Mouse (Mus musculus): Measurements from ENCODE around the gene Zfp2.

Gene Zfp2

GRCm38 (mm10) chr11:50915671-50916320 is at the start of gene Zfp2:
Zfp2 (minus strand) TSS chr11:50916165.
- peak; percentile 94 for DNase-seq (ENCODE audit: low read depth, low spot score)

- no peak for DNase-seq (ENCODE audit: low read depth, low spot score)
Measured at GRCm38 (mm10) chr11:50964886-50965285, 48.9 kb upstream of the Zfp2 start.

GRCm38 (mm10) chr11:50953665-50954064 is 37.7 kb upstream of the Zfp2 start, which contains the start of gene Prop1:
Prop1 (minus strand) TSS chr11:50953765.
- DNase-seq (ENCODE audit: low read depth, low spot score), result no peak

- peak; percentile 35 for DNase-seq (ENCODE audit: low read depth, low spot score)
Measured at GRCm38 (mm10) chr11:50952290-50952689, 36.3 kb upstream of the Zfp2 start.

GRCm38 (mm10) chr11:50943506-50943905 is 27.5 kb upstream of the Zfp2 start, which contains the start of gene 4933414I15Rik:
4933414I15Rik (minus strand) TSS chr11:50943765.
- DNase-seq (ENCODE audit: low read depth, low spot score), result no peak

- DNase-seq (ENCODE audit: low read depth, low spot score), result no peak
Measured at GRCm38 (mm10) chr11:50942386-50942785, 26.4 kb upstream of the Zfp2 start.

- peak; percentile 68 for DNase-seq (ENCODE audit: low read depth, low spot score)
Measured at GRCm38 (mm10) chr11:50939621-50940366, 23.8 kb upstream of the Zfp2 start.

- DNase-seq (ENCODE audit: low read depth, low spot score), result no peak
Measured at GRCm38 (mm10) chr11:50938435-50938834, 22.5 kb upstream of the Zfp2 start.

- no peak for DNase-seq (ENCODE audit: low read depth, low spot score)
Measured at GRCm38 (mm10) chr11:50932040-50932439, 16.1 kb upstream of the Zfp2 start.

- peak; percentile 93 for DNase-seq (ENCODE audit: low read depth, low spot score)
Measured at GRCm38 (mm10) chr11:50931451-50931866, 15.5 kb upstream of the Zfp2 start, which contains the start of gene Zfp354b. Zfp354b (minus strand) TSS chr11:50931633.

- no peak for DNase-seq (ENCODE audit: low read depth, low spot score)
Measured at GRCm38 (mm10) chr11:50931021-50931420, 15.1 kb upstream of the Zfp2 start.

- no peak for DNase-seq (ENCODE audit: low read depth, low spot score)
Measured at GRCm38 (mm10) chr11:50930469-50931014, 14.6 kb upstream of the Zfp2 start.

GRCm38 (mm10) chr11:50914461-50914860 is 1.5 kb downstream of the Zfp2 start:
- no peak for DNase-seq (ENCODE audit: low read depth, low spot score)

GRCm38 (mm10) chr11:50913301-50913700 is 2.7 kb downstream of the Zfp2 start:
- peak; percentile 47 for DNase-seq (ENCODE audit: low read depth, low spot score)

GRCm38 (mm10) chr11:50908136-50908535 is 7.8 kb downstream of the Zfp2 start:
- DNase-seq (ENCODE audit: low read depth, low spot score), result no peak

- DNase-seq (ENCODE audit: low read depth, low spot score), result peak; percentile 92
Measured at GRCm38 (mm10) chr11:50897359-50897758, 18.6 kb downstream of the Zfp2 start.

- peak; percentile 46 for DNase-seq (ENCODE audit: low read depth, low spot score)
Measured at GRCm38 (mm10) chr11:50892441-50892840, 23.5 kb downstream of the Zfp2 start.

GRCm38 (mm10) chr11:50887390-50888128 is 28.4 kb downstream of the Zfp2 start, which contains the start of gene Zfp454:
Zfp454 (minus strand) TSS chr11:50887651.
- DNase-seq (ENCODE audit: low read depth, low spot score), result peak; percentile 95

- DNase-seq (ENCODE audit: low read depth, low spot score), result no peak
Measured at GRCm38 (mm10) chr11:50886933-50887293, 29.1 kb downstream of the Zfp2 start.

- no peak for DNase-seq (ENCODE audit: low read depth, low spot score)
Measured at GRCm38 (mm10) chr11:50886231-50886932, 29.6 kb downstream of the Zfp2 start.

- no peak for DNase-seq (ENCODE audit: low read depth, low spot score)
Measured at GRCm38 (mm10) chr11:50883756-50884155, 32.2 kb downstream of the Zfp2 start.
